Mouse (Mus musculus): ENCODE results near the gene Ccdc120. TPM values are rescaled to one million over a fixed set of nuclear protein-coding genes. Genes with fewer than 3 reads are reported as not detected.
"Not testable (repeated sequence)": the region's sequence is repeated elsewhere in the genome, so short reads cannot be mapped to it uniquely, and the experiment has no call there.

The Ccdc120 gene
- polyA plus RNA-seq, 1 experiment from 2014 or later = 55.5 TPM

- 50% methylated on average over 2 of the region's 2 CpGs for WGBS
- H3K9ac ChIP-seq = no peak overlapping the region
- no peak overlapping the region for H3K4me3 ChIP-seq
- H3K9me3 ChIP-seq = no peaks in the 10 kb centered on the region
- no peak overlapping the region for H3K4me2 ChIP-seq
- peaks cover 47% of the 10 kb centered on the region for H3K36me3 ChIP-seq
- H3K4me1 ChIP-seq (replicated peaks) = no peaks in the 10 kb centered on the region
- no peaks in the 10 kb centered on the region for H3K27me3 ChIP-seq
- no peak for ATAC-seq (ENCODE audit: low FRiP score)
- H3K27ac ChIP-seq = no peak overlapping the region
These were observed 22.1 kb upstream of the Ccdc120 start for GRCm38 (mm10) chrX:7772766-7773165.

DNA sequence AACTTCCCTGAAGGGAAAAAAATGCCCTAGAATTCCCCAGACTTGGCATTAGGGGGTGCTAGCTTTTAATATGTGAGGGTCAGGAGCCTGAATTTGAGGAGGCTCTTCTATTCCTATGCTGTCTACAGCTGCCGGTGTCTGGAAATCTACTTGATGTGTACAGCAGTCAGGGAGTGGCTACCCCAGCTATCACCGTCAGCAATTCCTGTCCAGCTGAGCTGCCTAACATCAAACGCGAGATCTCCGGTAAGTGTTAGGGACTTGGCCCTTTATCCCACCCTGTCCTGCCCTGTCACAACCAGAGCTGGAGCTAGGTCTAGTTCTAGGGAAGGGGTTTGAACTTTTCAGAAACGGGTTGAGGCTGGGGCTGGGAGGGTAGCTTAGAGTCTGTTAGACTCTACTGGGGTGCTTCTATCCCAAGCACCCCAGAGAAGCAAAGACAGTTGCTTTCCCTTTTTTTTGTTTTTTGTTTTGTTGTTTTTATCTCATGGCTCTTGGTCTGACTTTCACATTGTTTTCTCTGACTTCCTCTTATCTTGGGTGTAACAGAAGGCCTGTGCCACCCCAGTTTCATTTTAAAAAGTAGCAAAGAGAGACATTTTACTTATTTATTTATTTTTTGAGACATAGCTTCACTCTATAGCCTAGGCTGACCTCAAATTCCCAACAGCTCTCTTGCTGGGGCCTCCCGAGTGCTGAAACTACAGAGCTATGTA lies 18.8 kb upstream of the Ccdc120 start:
- Histone ChIP-seq H3K4me2 (no peak overlapping the region), H3K9me3 (no peaks in the 10 kb centered on the region), H3K4me3 (no peak overlapping the region), H3K27me3 (no peaks in the 10 kb centered on the region), H3K4me1 (replicated peaks) (peaks cover 17% of the 10 kb centered on the region), H3K27ac (no peak overlapping the region), H3K9ac (no peak overlapping the region), H3K36me3 (peaks cover 57% of the 10 kb centered on the region)
- no peak for ATAC-seq (ENCODE audit: low FRiP score)
- WGBS = 87% methylated on average over 7 of the region's 7 CpGs

DNA sequence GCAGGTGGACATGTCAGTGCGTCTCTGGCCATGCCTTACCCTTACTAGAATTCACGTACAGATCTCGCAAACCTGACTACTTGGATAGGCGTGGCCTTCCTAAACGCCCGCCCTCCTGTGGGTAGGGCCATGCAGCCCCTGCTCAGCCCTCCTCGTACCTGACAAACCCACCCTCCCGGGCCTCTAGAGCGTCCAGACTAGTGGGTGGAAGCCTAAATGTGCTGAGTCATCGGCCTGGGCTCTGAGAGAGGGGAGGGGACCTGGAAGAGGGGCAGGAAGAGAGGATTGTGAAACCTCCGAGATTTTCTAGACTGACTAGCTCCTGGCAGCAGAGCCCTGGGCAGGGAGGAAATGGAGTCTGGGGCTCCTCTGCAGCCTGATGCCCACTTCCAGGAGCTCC lies 15.1 kb upstream of the Ccdc120 start:
- no peak overlapping the region for H3K27ac ChIP-seq
- ATAC-seq (ENCODE audit: low FRiP score) = 0 out of 2 replicates have a peak, but pooled peaks have one; percentile 25
- H3K4me1 ChIP-seq (replicated peaks) = peaks cover 30% of the 10 kb centered on the region
- H3K4me3 ChIP-seq = peak overlapping the region; percentile 60
- H3K27me3 ChIP-seq = no peaks in the 10 kb centered on the region
- peak overlapping the region; percentile 66 for H3K4me2 ChIP-seq
- H3K9ac ChIP-seq = peak overlapping the region; percentile 56; the same call in 1 of the 2 replicates
- H3K9me3 ChIP-seq = no peaks in the 10 kb centered on the region
- peaks cover 36% of the 10 kb centered on the region for H3K36me3 ChIP-seq
- WGBS = 16% methylated on average over 11 of the region's 11 CpGs

DNA sequence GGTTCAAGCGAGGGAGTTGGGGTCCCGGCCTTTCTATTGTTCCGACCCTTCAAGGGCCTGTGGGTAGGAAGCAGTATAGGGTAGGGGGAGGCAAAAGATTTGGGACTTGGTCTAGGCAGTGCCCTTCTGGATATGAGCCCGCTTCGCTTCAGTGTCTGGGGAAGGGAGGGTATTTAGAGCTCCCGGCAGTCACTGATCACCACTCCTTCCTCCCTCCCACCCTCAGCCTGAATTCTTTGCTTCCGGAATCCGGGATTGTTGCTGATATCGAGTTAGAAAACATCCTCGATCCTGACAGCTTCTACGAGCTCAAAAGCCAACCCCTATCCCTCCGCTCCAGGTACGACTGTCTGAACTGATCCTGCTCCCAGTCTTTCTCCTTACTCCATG lies 14.6 kb upstream of the Ccdc120 start:
- H3K9ac ChIP-seq = peak overlapping the region; percentile 56; the same call in 1 of the 2 replicates
- WGBS = 24% methylated on average over 13 of the region's 13 CpGs
- H3K9me3 ChIP-seq = no peaks in the 10 kb centered on the region
- ATAC-seq (ENCODE audit: low FRiP score) = no peak
- H3K4me3 ChIP-seq = peak overlapping the region; percentile 60
- no peaks in the 10 kb centered on the region for H3K27me3 ChIP-seq
- H3K36me3 ChIP-seq = peaks cover 31% of the 10 kb centered on the region
- H3K4me2 ChIP-seq = peak overlapping the region; percentile 66
- no peak overlapping the region; the same call in 1 of the 2 replicates for H3K27ac ChIP-seq
- peaks cover 30% of the 10 kb centered on the region for H3K4me1 ChIP-seq (replicated peaks)

GRCm38 (mm10) chrX:7764657-7765280 lies 14.1 kb upstream of the Ccdc120 start:
- peak overlapping the region; percentile 60 for H3K4me3 ChIP-seq
- ATAC-seq (ENCODE audit: low FRiP score) = no peak
- H3K9ac ChIP-seq = peak overlapping the region; percentile 78
- no peak overlapping the region for H3K27ac ChIP-seq
- peaks cover 30% of the 10 kb centered on the region for H3K4me1 ChIP-seq (replicated peaks)
- H3K4me2 ChIP-seq = peak overlapping the region; percentile 66
- peaks cover 26% of the 10 kb centered on the region for H3K36me3 ChIP-seq
- H3K27me3 ChIP-seq = no peaks in the 10 kb centered on the region
- WGBS = 10% methylated on average over 9 of the region's 9 CpGs
- H3K9me3 ChIP-seq = no peaks in the 10 kb centered on the region

GRCm38 (mm10) chrX:7763631-7764393 lies 13.1 kb upstream of the Ccdc120 start:
- Histone ChIP-seq H3K27ac (0 out of 2 replicates have a peak overlapping the region, but pooled peaks have one; percentile 40), H3K4me2 (peak overlapping the region; percentile 66), H3K4me1 (replicated peaks) (peaks cover 30% of the 10 kb centered on the region), H3K4me3 (peak overlapping the region; percentile 60), H3K27me3 (no peaks in the 10 kb centered on the region), H3K9ac (peak overlapping the region; percentile 78), H3K36me3 (peaks cover 20% of the 10 kb centered on the region), H3K9me3 (no peaks in the 10 kb centered on the region)
- WGBS = 21% methylated on average over 22 of the region's 22 CpGs
- ATAC-seq (ENCODE audit: low FRiP score) = 0 out of 2 replicates have a peak, but pooled peaks have one; percentile 16

DNA sequence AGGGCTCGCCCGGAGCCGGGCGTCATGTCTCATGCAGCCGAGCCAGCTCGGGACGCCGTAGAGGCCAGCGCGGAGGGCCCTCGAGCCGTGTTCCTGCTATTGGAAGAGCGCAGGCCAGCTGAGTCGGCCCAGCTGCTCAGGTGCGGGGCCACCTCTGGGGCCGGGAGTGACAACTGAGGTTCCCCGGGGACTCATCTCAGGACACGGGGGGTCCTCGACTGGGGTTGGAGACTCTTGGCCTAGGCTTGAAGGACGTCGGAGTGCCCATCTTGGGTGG lies 12.2 kb upstream of the Ccdc120 start:
- Histone ChIP-seq H3K27me3 (no peaks in the 10 kb centered on the region), H3K4me3 (peak overlapping the region; percentile 60), H3K4me1 (replicated peaks) (peaks cover 30% of the 10 kb centered on the region), H3K4me2 (peak overlapping the region; percentile 66), H3K9me3 (no peaks in the 10 kb centered on the region), H3K9ac (peak overlapping the region; percentile 78), H3K27ac (peak overlapping the region; percentile 81), H3K36me3 (peaks cover 13% of the 10 kb centered on the region)
- peak; percentile 37 for ATAC-seq (ENCODE audit: low FRiP score)
- 23% methylated on average over 21 of the region's 21 CpGs for WGBS

- Histone ChIP-seq H3K36me3 (peaks cover 8% of the 10 kb centered on the region; the same call in 1 of the 2 replicates), H3K27ac (peak within 1 kb of the TSS; percentile 81), H3K4me1 (replicated peaks) (peaks cover 30% of the 10 kb centered on the region), H3K4me2 (peak within 1 kb of the TSS; percentile 66), H3K9ac (peak within 1 kb of the TSS; percentile 78), H3K27me3 (no peaks in the 10 kb centered on the region), H3K9me3 (no peaks in the 10 kb centered on the region), H3K4me3 (peak within 1 kb of the TSS; percentile 60)
- ATAC-seq (ENCODE audit: low FRiP score) = peak; percentile 95
- 20% methylated on average over 38 of the region's 38 CpGs for WGBS
These were observed 11.6 kb upstream of the Ccdc120 start, which contains the start of gene Tfe3 for GRCm38 (mm10) chrX:7762137-7762920. Gene Tfe3, plus strand, starts transcription at chrX:7762560.

- H3K27ac ChIP-seq; H3K4me3 ChIP-seq; H3K27me3 ChIP-seq; H3K9ac ChIP-seq; ATAC-seq (ENCODE audit: low FRiP score); H3K4me2 ChIP-seq; H3K36me3 ChIP-seq; H3K9me3 ChIP-seq: not testable (repeated sequence)
- H3K4me1 ChIP-seq (replicated peaks) = peaks cover 11% of the 10 kb centered on the region
- 24% methylated on average over 3 of the region's 3 CpGs for WGBS
These were observed 2.9 kb upstream of the Ccdc120 start for GRCm38 (mm10) chrX:7753627-7754026.

DNA sequence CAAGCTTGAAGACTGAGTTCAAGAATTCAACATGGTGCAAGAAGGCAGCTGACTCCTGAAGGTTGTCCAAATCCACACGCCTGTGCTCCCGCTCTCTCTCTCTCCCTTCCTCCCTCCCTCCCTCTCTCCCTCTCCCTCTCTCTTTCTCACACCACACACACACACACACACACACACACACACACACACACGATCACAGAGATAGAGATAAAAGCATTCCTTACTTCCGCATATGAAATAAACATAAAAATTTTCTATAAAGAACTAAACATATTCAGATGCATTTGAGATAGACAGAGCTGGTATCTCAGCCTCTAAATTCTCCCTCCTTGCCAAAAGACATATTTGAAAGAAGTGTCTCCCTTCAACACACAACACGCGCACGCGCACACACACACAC lies 5.3 kb downstream of the Ccdc120 start:
- no peaks in the 10 kb centered on the region for H3K27me3 ChIP-seq
- H3K4me1 ChIP-seq (replicated peaks) = peaks cover 11% of the 10 kb centered on the region
- no peak overlapping the region for H3K4me3 ChIP-seq
- WGBS = 94% methylated on average over 8 of the region's 8 CpGs
- no peaks in the 10 kb centered on the region for H3K36me3 ChIP-seq
- no peak for ATAC-seq (ENCODE audit: low FRiP score)
- no peaks in the 10 kb centered on the region for H3K9me3 ChIP-seq
- H3K4me2 ChIP-seq = no peak overlapping the region
- H3K27ac ChIP-seq = no peak overlapping the region
- no peak overlapping the region for H3K9ac ChIP-seq

- H3K27me3 ChIP-seq = no peaks in the 10 kb centered on the region
- no peaks in the 10 kb centered on the region for H3K9me3 ChIP-seq
- no peaks in the 10 kb centered on the region for H3K36me3 ChIP-seq
- H3K9ac ChIP-seq = no peak overlapping the region
- H3K4me3 ChIP-seq = no peak overlapping the region
- no peak overlapping the region for H3K27ac ChIP-seq
- 94% methylated on average over 1 of the region's 1 CpGs for WGBS
- no peak overlapping the region for H3K4me2 ChIP-seq
- peaks cover 9% of the 10 kb centered on the region for H3K4me1 ChIP-seq (replicated peaks)
- ATAC-seq (ENCODE audit: low FRiP score) = no peak
These were observed 5.8 kb downstream of the Ccdc120 start for GRCm38 (mm10) chrX:7744940-7745339.

DNA sequence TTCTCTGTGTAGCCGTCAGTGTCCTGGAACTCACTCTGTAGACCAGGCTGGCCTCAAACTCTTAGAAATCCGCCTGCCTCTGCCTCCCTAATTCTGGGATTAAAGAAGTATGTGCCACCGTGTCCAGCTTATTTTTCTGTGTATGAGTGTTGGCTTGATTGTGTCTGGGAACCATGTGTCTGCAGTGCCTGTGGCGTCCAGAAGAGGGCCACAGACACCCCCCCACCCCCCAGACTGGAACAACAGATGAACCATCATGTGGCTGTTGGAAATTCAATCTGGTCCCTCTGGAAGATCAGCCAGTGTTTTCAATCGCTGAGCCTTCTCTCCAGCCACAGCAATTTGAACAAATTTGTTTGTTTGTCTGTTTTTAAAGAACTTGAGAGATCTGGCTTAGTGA lies 7.2 kb downstream of the Ccdc120 start:
- no peak overlapping the region for H3K4me3 ChIP-seq
- H3K9me3 ChIP-seq = no peaks in the 10 kb centered on the region
- no peak overlapping the region for H3K4me2 ChIP-seq
- H3K4me1 ChIP-seq (replicated peaks) = no peaks in the 10 kb centered on the region; the same call in 1 of the 2 replicates
- no peaks in the 10 kb centered on the region for H3K36me3 ChIP-seq
- H3K9ac ChIP-seq = no peak overlapping the region
- H3K27ac ChIP-seq = no peak overlapping the region
- WGBS = 58% methylated on average over 5 of the region's 5 CpGs
- no peaks in the 10 kb centered on the region for H3K27me3 ChIP-seq
- ATAC-seq (ENCODE audit: low FRiP score) = no peak
